Comparison of ENCODE assay signal across 24 mouse cellular contexts in the genomic region with DNA sequence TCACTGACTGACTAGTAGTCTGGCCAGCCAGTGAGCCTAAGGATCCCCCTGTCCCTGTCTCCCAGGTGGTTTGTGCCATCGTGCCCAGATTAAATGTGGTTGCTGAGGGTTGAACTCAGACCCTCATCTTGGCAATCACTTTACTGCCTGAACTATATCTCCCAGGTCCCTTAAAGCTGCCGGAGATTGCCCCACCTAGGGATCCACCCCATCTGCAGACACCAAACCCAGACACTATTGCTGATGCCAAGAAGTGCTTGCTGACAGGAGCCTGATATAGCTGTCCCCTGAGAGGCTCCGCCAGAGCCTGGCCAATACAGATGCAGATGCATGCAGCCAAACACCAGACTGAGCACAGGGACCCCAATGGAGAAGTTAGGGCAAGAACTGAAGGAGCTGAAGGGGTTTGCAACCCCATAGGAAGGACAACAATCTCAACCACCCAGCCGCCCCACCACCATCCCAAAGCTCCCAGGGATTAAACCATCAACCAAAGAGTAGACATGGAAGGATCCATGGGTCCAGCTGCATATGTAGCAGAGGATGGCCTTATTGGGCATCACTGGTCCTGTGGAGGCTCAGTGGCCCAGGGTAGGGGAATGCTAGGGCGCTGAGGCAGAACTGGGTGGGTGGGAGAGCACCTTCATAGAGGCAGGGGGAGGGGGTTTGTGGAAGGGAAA.
DNase-seq lines count a peak whose midpoint lies in the region; ATAC-seq and TF ChIP-seq lines count a peak whose summit lies in the region.
"Had no signal": no experiment of that assay in that cellular context is flagged by ENCODE, and none has a peak within 500 bp of the region (broad histone marks: within the 10 kb centered on the region; RNA-seq: fewer than 3 reads in every experiment).

No protein-coding gene starts in this region.

- ATAC-seq in heart, embryonic 13.5 days (ENCODE audit: extremely low read depth, insufficient number of reproducible peaks, low FRiP score, low TSS enrichment): no peak
- no peak for ATAC-seq in midbrain, embryonic 11.5 days (ENCODE audit: low FRiP score)
- no peak for ATAC-seq in midbrain, postnatal 0 days (ENCODE audit: low FRiP score)
- ATAC-seq: activated CD4-positive, CD25-positive, alpha-beta regulatory T cell, adult 4 months; CD4-positive, CD25-positive, alpha-beta regulatory T cell, adult 4 months; forebrain, embryonic 13.5 days; forebrain, embryonic 15.5 days had no signal

- peak; percentile 92 for DNase-seq in heart, adult 11 months
- DNase-seq in heart, postnatal 4 days: no peak
- no peak for DNase-seq in heart, adult 2 months
- DNase-seq in midbrain, embryonic 11.5 days (ENCODE audit: low spot score, missing footprints): peak; percentile 44
- no peak for DNase-seq in midbrain, postnatal 0 days (ENCODE audit: low spot score)
- DNase-seq: adrenal gland, adult 8-10 months; adrenal gland, postnatal 14 days; adrenal gland, postnatal 36 days; B cell, adult 2 months; cerebellum, adult 11-12 months; cerebellum, adult 2 months; cerebellum, adult 9-10 months; cerebellum, postnatal 10 days; cerebellum, postnatal 25 days had no signal

- H3K27me3 ChIP-seq in heart, embryonic 13.5 days (replicated peaks): no peaks in the 10 kb centered on the region
- H3K27me3 ChIP-seq in heart, adult 2 months (ENCODE audit: control insufficient read depth, insufficient read depth, low read length): no peaks in the 10 kb centered on the region
- no peaks in the 10 kb centered on the region for H3K27me3 ChIP-seq in midbrain, embryonic 11.5 days (ENCODE audit: control insufficient read depth, insufficient read depth, low read length)
- no peaks in the 10 kb centered on the region for H3K27me3 ChIP-seq in midbrain, postnatal 0 days (ENCODE audit: insufficient read depth, low read length)
- H3K27me3 ChIP-seq: CH12.LX; embryonic facial prominence, embryonic 12.5 days; forebrain, embryonic 13.5 days; forebrain, embryonic 15.5 days; Patski had no signal

- H3K4me2 ChIP-seq in heart, embryonic 13.5 days: no peak overlapping the region
- no peak overlapping the region for H3K4me2 ChIP-seq in midbrain, embryonic 11.5 days
- H3K4me2 ChIP-seq in midbrain, postnatal 0 days (ENCODE audit: low read depth, low read length, poor library complexity, severe bottlenecking): no peak overlapping the region
- H3K4me2 ChIP-seq: embryonic facial prominence, embryonic 12.5 days; forebrain, embryonic 13.5 days; forebrain, embryonic 15.5 days had no signal

- no peak overlapping the region for H3K9ac ChIP-seq in heart, embryonic 13.5 days
- no peak overlapping the region for H3K9ac ChIP-seq in heart, adult 2 months (ENCODE audit: low read depth, low read length)
- no peak overlapping the region for H3K9ac ChIP-seq in midbrain, embryonic 11.5 days (ENCODE audit: low read length)
- H3K9ac ChIP-seq in midbrain, postnatal 0 days (replicated peaks; ENCODE audit: low read length, poor library complexity, severe bottlenecking): no peak overlapping the region
- H3K9ac ChIP-seq: embryonic facial prominence, embryonic 12.5 days; forebrain, embryonic 13.5 days; forebrain, embryonic 15.5 days had no signal

- no peak for TF ChIP-seq EP300 in heart, adult 2 months (IDR thresholded peaks at IDR 0.05; ENCODE audit: insufficient read depth, low read depth, low read length)

- no peaks in the 10 kb centered on the region for H3K79me2 ChIP-seq in heart, adult 2 months (replicated peaks; ENCODE audit: control insufficient read depth, insufficient read depth, low read length)

- no peak for TF ChIP-seq CTCF in heart, adult 2 months (IDR thresholded peaks at IDR 0.05)
- TF ChIP-seq CTCF in midbrain, postnatal 0 days (IDR thresholded peaks at IDR 0.05): no peak

- peak overlapping the region; percentile 30; the same call in 1 of the 2 replicates for H3K27ac ChIP-seq in heart, embryonic 13.5 days (replicated peaks)
- no peak overlapping the region for H3K27ac ChIP-seq in heart, adult 2 months
- H3K27ac ChIP-seq in midbrain, embryonic 11.5 days (ENCODE audit: low read depth, low read length): no peak overlapping the region
- H3K27ac ChIP-seq in midbrain, postnatal 0 days (ENCODE audit: low read depth, low read length): no peak overlapping the region
- H3K27ac ChIP-seq: embryonic facial prominence, embryonic 10.5 days; forebrain, embryonic 13.5 days; forebrain, embryonic 15.5 days had no signal

- 56% methylated on average over 5 of the region's 5 CpGs for WGBS in heart, embryonic 13.5 days
- WGBS in heart, adult 2 months: 75% methylated on average over 5 of the region's 5 CpGs
- WGBS in midbrain, embryonic 11.5 days: 91% methylated on average over 5 of the region's 5 CpGs
- WGBS in midbrain, postnatal 0 days: 98% methylated on average over 5 of the region's 5 CpGs

- intact Hi-C loops in heart, adult 2 months (cut with DNase I): no loop called here

- no peak overlapping the region for H3K4me3 ChIP-seq in heart, embryonic 13.5 days
- H3K4me3 ChIP-seq in heart, adult 2 months: no peak overlapping the region
- H3K4me3 ChIP-seq in midbrain, embryonic 11.5 days (ENCODE audit: low read depth, low read length): no peak overlapping the region
- no peak overlapping the region for H3K4me3 ChIP-seq in midbrain, postnatal 0 days (ENCODE audit: low read depth, low read length)
- H3K4me3 ChIP-seq: embryonic facial prominence, embryonic 10.5 days; embryonic facial prominence, embryonic 12.5 days; forebrain, embryonic 13.5 days; forebrain, embryonic 15.5 days had no signal

- no peak for TF ChIP-seq POLR2A in heart, adult 2 months (IDR thresholded peaks at IDR 0.05; ENCODE audit: insufficient read depth, low read depth, low read length)

- peaks cover 59% of the 10 kb centered on the region for H3K4me1 ChIP-seq in heart, embryonic 13.5 days
- peaks cover 15% of the 10 kb centered on the region for H3K4me1 ChIP-seq in heart, adult 2 months (ENCODE audit: control insufficient read depth, insufficient read depth, low read length)
- no peaks in the 10 kb centered on the region for H3K4me1 ChIP-seq in midbrain, embryonic 11.5 days (ENCODE audit: control insufficient read depth, insufficient read depth, low read length)
- H3K4me1 ChIP-seq in midbrain, postnatal 0 days (ENCODE audit: insufficient read depth, low read length): no peaks in the 10 kb centered on the region

- no peaks in the 10 kb centered on the region for H3K9me3 ChIP-seq in heart, embryonic 13.5 days
- H3K9me3 ChIP-seq in midbrain, embryonic 11.5 days (ENCODE audit: control insufficient read depth, low read length): no peaks in the 10 kb centered on the region
- H3K9me3 ChIP-seq in midbrain, postnatal 0 days (ENCODE audit: low read length): no peaks in the 10 kb centered on the region
- H3K9me3 ChIP-seq: embryonic facial prominence, embryonic 10.5 days; embryonic facial prominence, embryonic 12.5 days; forebrain, embryonic 13.5 days; forebrain, embryonic 15.5 days; G1E had no signal

- H3K36me3 ChIP-seq in heart, embryonic 13.5 days: no peaks in the 10 kb centered on the region
- H3K36me3 ChIP-seq in heart, adult 2 months (ENCODE audit: control insufficient read depth, insufficient read depth, low read length): peaks cover 12% of the 10 kb centered on the region
- no peaks in the 10 kb centered on the region for H3K36me3 ChIP-seq in midbrain, embryonic 11.5 days (ENCODE audit: control insufficient read depth, insufficient read depth, low read length)
- H3K36me3 ChIP-seq in midbrain, postnatal 0 days (ENCODE audit: insufficient read depth, low read length): no peaks in the 10 kb centered on the region
- H3K36me3 ChIP-seq: embryonic facial prominence, embryonic 10.5 days; embryonic facial prominence, embryonic 12.5 days; forebrain, embryonic 15.5 days; G1E had no signal

Comparison
In these comparisons a context has a peak if more than half of its experiments do, and no peak if none do; other contexts are left out.
1. DNase-seq: peak in heart, adult 11 months (single experiment) and midbrain, embryonic 11.5 days (single experiment); none in heart, postnatal 4 days (single experiment), heart, adult 2 months (0 of 2) and midbrain, postnatal 0 days (single experiment).